Mouse (Mus musculus): ENCODE measurements at regions not wholly inside any gene's neighbourhood (a gene's known extent, or its start where the extent isn't known, plus 50 kb on each side); places are given as distances from the start of the nearest gene placed in this dataset.
"Not testable (repeated sequence)": the region's sequence is repeated elsewhere in the genome, so short reads cannot be mapped to it uniquely, and the experiment has no call there.

DNA sequence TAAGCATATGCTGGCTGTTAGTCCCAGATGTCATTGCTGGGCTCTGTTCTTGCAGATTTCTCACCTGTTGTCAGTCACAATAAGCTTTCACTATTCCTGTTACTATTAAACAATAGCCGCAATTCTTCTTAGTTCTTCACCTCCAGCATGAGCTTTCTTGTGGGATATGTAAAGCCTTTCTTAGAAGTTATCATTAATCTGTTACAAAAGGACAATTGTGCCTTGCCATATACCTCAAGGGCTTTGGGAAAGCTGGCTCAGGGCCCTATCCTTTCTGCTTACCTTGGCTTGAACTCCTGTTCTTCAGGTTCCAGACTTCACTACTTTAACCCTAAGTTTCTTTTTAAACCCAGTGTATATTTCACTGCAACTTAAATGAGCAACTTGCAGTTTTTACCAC lies 301.3 kb downstream of the Eepd1 start:
- Histone ChIP-seq H3K9me3 (ENCODE audit: control insufficient read depth, low read length) (no peaks in the 10 kb centered on the region), H3K4me1 (ENCODE audit: control insufficient read depth, insufficient read depth, low read length) (no peaks in the 10 kb centered on the region), H3K4me3 (ENCODE audit: low read depth, low read length) (no peak overlapping the region), H3K4me2 (ENCODE audit: low read depth, low read length) (no peak overlapping the region), H3K27me3 (replicated peaks; ENCODE audit: control insufficient read depth, insufficient read depth, low read length) (no peaks in the 10 kb centered on the region), H3K36me3 (ENCODE audit: control insufficient read depth, insufficient read depth, low read length) (no peaks in the 10 kb centered on the region), H3K27ac (replicated peaks; ENCODE audit: low read depth, low read length) (no peak overlapping the region), H3K9ac (ENCODE audit: low read depth, low read length) (no peak overlapping the region)
- WGBS: 85% methylated on average over 1 of the region's 1 CpGs
- DNase-seq (ENCODE audit: low spot score) (no peak), ATAC-seq (ENCODE audit: low read depth) (no peak)

DNA sequence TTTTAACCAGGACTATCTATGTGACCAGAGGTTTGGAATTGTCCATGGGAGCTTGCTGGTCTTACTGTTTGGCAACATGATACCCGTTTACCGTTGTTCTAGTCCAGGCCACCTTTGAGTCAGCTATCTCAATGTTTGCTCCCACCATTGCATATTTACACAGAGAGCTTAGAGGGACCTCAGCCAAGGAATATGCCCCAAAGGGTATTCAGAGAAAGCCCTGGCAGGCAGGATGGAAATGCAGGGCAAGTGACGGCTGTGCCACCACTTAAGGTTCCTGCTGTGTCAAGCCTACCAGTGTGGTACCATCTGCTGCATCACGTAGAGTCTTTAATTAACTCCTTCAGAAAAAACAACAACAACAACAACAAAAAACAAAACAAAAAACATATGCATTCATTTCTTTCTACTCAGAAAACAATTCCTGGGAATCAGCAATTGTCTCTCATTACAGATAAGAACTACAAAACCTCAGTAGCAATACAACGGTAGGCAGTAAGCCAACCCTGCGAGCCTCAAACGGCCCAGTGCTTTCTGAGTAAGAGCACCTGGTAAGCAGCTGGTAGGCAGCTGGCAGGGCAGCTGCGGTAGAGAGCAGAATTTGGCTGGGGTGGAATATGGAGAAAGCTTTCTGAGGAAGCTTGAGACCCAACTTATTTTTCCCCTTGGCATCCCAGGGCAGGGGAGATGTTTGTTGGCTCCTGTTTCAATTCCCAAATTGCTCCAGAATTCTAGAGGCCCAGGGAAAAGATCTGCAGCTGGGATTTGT lies 314.0 kb downstream of the Eepd1 start:
- no peaks in the 10 kb centered on the region for H3K4me1 ChIP-seq (ENCODE audit: control insufficient read depth, insufficient read depth, low read length)
- no peak overlapping the region for H3K4me3 ChIP-seq (ENCODE audit: low read depth, low read length)
- no peak overlapping the region for H3K9ac ChIP-seq (ENCODE audit: low read depth, low read length)
- H3K9me3 ChIP-seq (ENCODE audit: control insufficient read depth, low read length): no peaks in the 10 kb centered on the region
- ATAC-seq (ENCODE audit: low read depth) (peak; percentile 74; the same call in 1 of the 2 replicates), DNase-seq (ENCODE audit: low spot score) (peak; percentile 53)
- H3K27me3 ChIP-seq (replicated peaks; ENCODE audit: control insufficient read depth, insufficient read depth, low read length): no peaks in the 10 kb centered on the region
- no peak overlapping the region for H3K27ac ChIP-seq (replicated peaks; ENCODE audit: low read depth, low read length)
- WGBS: 70% methylated on average over 8 of the region's 8 CpGs
- no peaks in the 10 kb centered on the region for H3K36me3 ChIP-seq (ENCODE audit: control insufficient read depth, insufficient read depth, low read length)
- H3K4me2 ChIP-seq (ENCODE audit: low read depth, low read length): no peak overlapping the region

DNA sequence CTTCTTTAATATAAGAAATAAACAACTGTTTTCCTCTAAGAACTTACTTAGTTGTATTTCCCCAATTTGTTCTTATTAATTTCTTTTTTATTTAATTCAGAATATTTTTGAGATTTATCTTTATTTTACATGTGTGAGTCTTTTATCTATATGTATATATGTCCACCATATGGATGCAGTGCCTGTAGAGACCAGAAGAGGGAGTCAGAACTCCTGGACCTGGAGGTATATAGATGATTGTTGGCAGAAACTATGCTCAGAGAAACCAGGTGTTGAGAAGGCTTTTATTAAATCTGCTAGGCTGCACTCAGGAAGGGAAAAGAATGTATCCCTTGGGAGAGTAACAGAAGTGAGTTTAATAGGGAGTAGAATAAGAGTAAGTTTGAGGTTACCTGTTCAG lies 328.2 kb downstream of the Eepd1 start:
- DNase-seq (ENCODE audit: low spot score) (no peak), ATAC-seq (ENCODE audit: low read depth) (no peak)
- H3K27me3 ChIP-seq (replicated peaks; ENCODE audit: control insufficient read depth, insufficient read depth, low read length): no peaks in the 10 kb centered on the region
- no peak overlapping the region for H3K4me3 ChIP-seq (ENCODE audit: low read depth, low read length)
- H3K9me3 ChIP-seq (ENCODE audit: control insufficient read depth, low read length): no peaks in the 10 kb centered on the region
- H3K9ac ChIP-seq (ENCODE audit: low read depth, low read length): no peak overlapping the region
- H3K4me2 ChIP-seq (ENCODE audit: low read depth, low read length): no peak overlapping the region
- no peak overlapping the region for H3K27ac ChIP-seq (replicated peaks; ENCODE audit: low read depth, low read length)
- H3K4me1 ChIP-seq (ENCODE audit: control insufficient read depth, insufficient read depth, low read length): no peaks in the 10 kb centered on the region
- no peaks in the 10 kb centered on the region for H3K36me3 ChIP-seq (ENCODE audit: control insufficient read depth, insufficient read depth, low read length)

DNA sequence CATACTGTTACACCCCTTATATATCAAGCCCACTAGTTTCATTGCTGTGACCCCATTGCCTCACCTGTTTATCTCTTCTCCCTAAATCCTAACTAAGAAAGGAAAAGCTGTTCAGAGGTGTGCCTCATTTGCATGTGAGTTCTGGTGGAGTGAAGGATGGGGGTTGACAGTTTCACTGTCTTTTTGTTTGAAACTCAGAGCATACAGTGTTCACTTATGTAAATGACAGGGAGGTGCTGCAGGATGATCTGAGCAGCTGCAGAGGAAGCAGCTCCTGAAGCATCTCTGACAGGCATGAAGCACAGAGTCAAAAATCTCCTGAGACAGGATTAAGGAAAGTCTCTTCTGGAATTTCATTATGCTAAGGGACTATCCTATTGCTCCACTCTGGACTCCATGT lies 351.9 kb downstream of the Eepd1 start:
- ATAC-seq (ENCODE audit: low read depth) (no peak), DNase-seq (ENCODE audit: low spot score) (no peak)
- Histone ChIP-seq H3K36me3 (ENCODE audit: control insufficient read depth, insufficient read depth, low read length) (no peaks in the 10 kb centered on the region), H3K4me3 (ENCODE audit: low read depth, low read length) (no peak overlapping the region), H3K27me3 (replicated peaks; ENCODE audit: control insufficient read depth, insufficient read depth, low read length) (no peaks in the 10 kb centered on the region), H3K27ac (replicated peaks; ENCODE audit: low read depth, low read length) (no peak overlapping the region), H3K4me2 (ENCODE audit: low read depth, low read length) (no peak overlapping the region), H3K4me1 (ENCODE audit: control insufficient read depth, insufficient read depth, low read length) (no peaks in the 10 kb centered on the region), H3K9me3 (ENCODE audit: control insufficient read depth, low read length) (no peaks in the 10 kb centered on the region), H3K9ac (ENCODE audit: low read depth, low read length) (no peak overlapping the region)

DNA sequence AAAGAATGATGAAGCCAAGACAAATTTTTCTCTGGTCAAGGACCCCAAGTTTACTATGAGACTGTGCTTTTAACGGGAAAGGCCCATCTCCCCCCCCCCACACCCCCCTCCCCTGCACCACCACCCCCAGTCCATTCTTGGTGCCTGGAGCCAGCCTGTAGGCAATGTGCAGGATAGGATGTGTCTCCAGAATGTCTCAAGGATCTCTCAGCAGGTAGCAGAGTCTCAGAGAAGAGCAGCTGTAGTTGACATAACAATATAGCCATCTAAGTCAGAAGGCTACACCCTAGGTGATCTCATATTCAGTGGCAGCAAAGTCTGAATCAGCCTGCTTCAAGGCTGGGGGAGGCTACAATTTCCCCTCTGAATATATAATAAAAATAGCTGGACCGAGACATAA lies 368.6 kb downstream of the Eepd1 start:
- H3K27me3 ChIP-seq (replicated peaks; ENCODE audit: control insufficient read depth, insufficient read depth, low read length); H3K4me1 ChIP-seq (ENCODE audit: control insufficient read depth, insufficient read depth, low read length); H3K27ac ChIP-seq (replicated peaks; ENCODE audit: low read depth, low read length); ATAC-seq (ENCODE audit: low read depth); DNase-seq (ENCODE audit: low spot score); H3K9me3 ChIP-seq (ENCODE audit: control insufficient read depth, low read length); H3K4me2 ChIP-seq (ENCODE audit: low read depth, low read length); H3K9ac ChIP-seq (ENCODE audit: low read depth, low read length); H3K36me3 ChIP-seq (ENCODE audit: control insufficient read depth, insufficient read depth, low read length); H3K4me3 ChIP-seq (ENCODE audit: low read depth, low read length): not testable (repeated sequence)
- 81% methylated on average over 2 of the region's 2 CpGs for WGBS

DNA sequence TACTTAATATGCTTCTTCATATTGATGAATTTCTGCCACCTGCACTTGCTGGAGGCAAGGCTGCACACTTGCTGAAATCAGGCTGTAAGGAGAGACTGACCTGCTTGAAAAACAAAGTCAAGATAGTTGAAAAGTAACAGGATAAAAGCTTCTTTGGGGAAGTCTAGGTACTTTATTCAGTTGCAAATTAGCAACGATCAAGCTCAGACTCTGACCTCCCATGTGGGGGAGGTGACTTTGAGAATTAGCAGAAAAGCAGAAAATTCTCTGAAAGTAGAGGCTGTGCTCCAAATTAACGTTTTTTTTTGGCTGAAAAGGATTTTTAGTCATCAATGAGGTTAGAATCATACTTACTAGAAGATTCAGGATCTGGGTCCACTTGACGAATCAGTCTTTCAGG lies 369.3 kb downstream of the Eepd1 start:
- not testable (repeated sequence) for H3K4me3 ChIP-seq (ENCODE audit: low read depth, low read length); H3K9ac ChIP-seq (ENCODE audit: low read depth, low read length); H3K9me3 ChIP-seq (ENCODE audit: control insufficient read depth, low read length); H3K27me3 ChIP-seq (replicated peaks; ENCODE audit: control insufficient read depth, insufficient read depth, low read length); DNase-seq (ENCODE audit: low spot score); ATAC-seq (ENCODE audit: low read depth); H3K4me2 ChIP-seq (ENCODE audit: low read depth, low read length); H3K36me3 ChIP-seq (ENCODE audit: control insufficient read depth, insufficient read depth, low read length); H3K27ac ChIP-seq (replicated peaks; ENCODE audit: low read depth, low read length); H3K4me1 ChIP-seq (ENCODE audit: control insufficient read depth, insufficient read depth, low read length)
- 74% methylated on average over 3 of the region's 3 CpGs for WGBS

DNA sequence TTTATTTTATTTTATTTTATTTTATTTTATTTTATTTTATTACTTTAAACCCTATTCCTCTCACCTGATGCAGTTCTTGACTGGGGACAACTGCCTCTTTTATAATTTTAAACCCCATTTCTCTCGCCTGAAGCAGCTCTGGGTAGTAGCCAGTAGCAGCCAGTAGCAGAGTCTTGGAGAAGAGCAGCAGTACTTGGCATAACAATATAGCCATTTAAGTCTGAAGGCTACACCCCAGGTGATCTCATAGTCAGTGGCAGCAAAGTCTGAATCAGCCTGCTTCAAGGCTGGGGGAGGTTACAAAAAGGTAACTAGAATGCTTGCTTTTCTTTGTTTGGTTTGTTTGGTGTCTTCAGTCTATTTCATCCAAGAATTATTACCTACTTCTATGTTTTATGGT lies 373.2 kb downstream of the Eepd1 start:
- DNase-seq (ENCODE audit: low spot score) (no peak), ATAC-seq (ENCODE audit: low read depth) (no peak)
- Histone ChIP-seq H3K27me3 (replicated peaks; ENCODE audit: control insufficient read depth, insufficient read depth, low read length) (no peaks in the 10 kb centered on the region), H3K4me1 (ENCODE audit: control insufficient read depth, insufficient read depth, low read length) (no peaks in the 10 kb centered on the region), H3K4me2 (ENCODE audit: low read depth, low read length) (no peak overlapping the region), H3K27ac (replicated peaks; ENCODE audit: low read depth, low read length) (no peak overlapping the region), H3K9me3 (ENCODE audit: control insufficient read depth, low read length) (no peaks in the 10 kb centered on the region), H3K9ac (ENCODE audit: low read depth, low read length) (no peak overlapping the region), H3K36me3 (ENCODE audit: control insufficient read depth, insufficient read depth, low read length) (no peaks in the 10 kb centered on the region), H3K4me3 (ENCODE audit: low read depth, low read length) (no peak overlapping the region)
- 47% methylated on average over 1 of the region's 1 CpGs for WGBS

DNA sequence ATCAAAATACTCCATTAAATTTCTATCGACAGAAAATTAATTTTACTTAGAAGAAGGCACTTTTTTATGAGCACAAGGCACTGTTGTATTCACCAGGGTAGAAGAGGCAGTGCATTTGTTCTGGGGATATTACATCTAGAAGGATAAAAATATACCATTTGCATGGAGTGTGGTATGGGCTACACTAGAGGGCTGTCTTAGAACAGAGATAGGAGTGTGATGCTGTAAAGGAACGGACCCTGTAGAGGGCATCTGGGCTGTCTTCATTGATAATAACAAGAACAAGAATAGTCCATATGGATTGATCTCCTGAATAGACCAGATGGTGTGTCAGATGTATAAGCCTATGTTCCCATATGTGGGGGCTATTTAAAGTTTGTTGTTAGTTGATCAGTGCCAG lies 388.9 kb downstream of the Eepd1 start:
- ATAC-seq (ENCODE audit: low read depth) (no peak), DNase-seq (ENCODE audit: low spot score) (no peak)
- Histone ChIP-seq H3K4me1 (ENCODE audit: control insufficient read depth, insufficient read depth, low read length) (no peaks in the 10 kb centered on the region), H3K27ac (replicated peaks; ENCODE audit: low read depth, low read length) (no peak overlapping the region), H3K36me3 (ENCODE audit: control insufficient read depth, insufficient read depth, low read length) (no peaks in the 10 kb centered on the region), H3K9me3 (ENCODE audit: control insufficient read depth, low read length) (no peaks in the 10 kb centered on the region), H3K4me2 (ENCODE audit: low read depth, low read length) (no peak overlapping the region), H3K9ac (ENCODE audit: low read depth, low read length) (no peak overlapping the region), H3K27me3 (replicated peaks; ENCODE audit: control insufficient read depth, insufficient read depth, low read length) (no peaks in the 10 kb centered on the region), H3K4me3 (ENCODE audit: low read depth, low read length) (no peak overlapping the region)
- WGBS: 74% methylated on average over 2 of the region's 2 CpGs

DNA sequence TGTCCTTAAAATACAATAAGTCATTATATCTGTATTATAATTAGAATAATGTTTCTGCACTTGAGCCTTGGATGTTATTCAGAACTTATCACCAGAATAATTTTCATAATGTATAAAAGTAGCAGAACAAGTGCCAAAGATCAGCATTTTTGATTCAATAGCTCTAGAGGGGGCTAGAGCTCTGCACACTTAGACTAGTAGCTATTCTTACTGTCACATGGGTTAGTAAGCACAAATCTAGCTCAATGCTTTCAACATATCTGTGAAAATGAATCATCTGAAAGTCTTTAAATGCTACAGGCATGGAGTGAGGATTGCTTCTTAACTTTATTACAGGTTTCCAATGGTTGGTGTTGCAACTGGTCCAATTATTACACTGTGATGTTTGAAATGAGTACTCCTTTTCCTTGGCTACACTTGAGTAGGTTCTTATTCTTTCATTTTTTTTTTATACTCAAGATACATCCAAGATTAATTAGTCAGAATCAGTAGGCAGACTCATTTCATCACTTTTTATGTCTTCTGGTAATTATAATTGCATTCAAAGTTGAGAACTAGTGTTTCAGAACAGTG lies 415.1 kb downstream of the Eepd1 start:
- DNase-seq (ENCODE audit: low spot score) (no peak), ATAC-seq (ENCODE audit: low read depth) (no peak)
- H3K9ac ChIP-seq (ENCODE audit: low read depth, low read length): no peak overlapping the region
- H3K4me2 ChIP-seq (ENCODE audit: low read depth, low read length): no peak overlapping the region
- H3K9me3 ChIP-seq (ENCODE audit: control insufficient read depth, low read length): no peaks in the 10 kb centered on the region
- H3K4me3 ChIP-seq (ENCODE audit: low read depth, low read length): no peak overlapping the region
- no peaks in the 10 kb centered on the region for H3K36me3 ChIP-seq (ENCODE audit: control insufficient read depth, insufficient read depth, low read length)
- no peaks in the 10 kb centered on the region for H3K27me3 ChIP-seq (replicated peaks; ENCODE audit: control insufficient read depth, insufficient read depth, low read length)
- H3K4me1 ChIP-seq (ENCODE audit: control insufficient read depth, insufficient read depth, low read length): no peaks in the 10 kb centered on the region
- H3K27ac ChIP-seq (replicated peaks; ENCODE audit: low read depth, low read length): no peak overlapping the region

Measured in embryonic facial prominence, embryonic 14.5 days (tissue).